Mouse (Mus musculus) cerebellum, adult (tissue): Measurements from ENCODE around the gene Gm10295.

ENCODE experiments used
- ATAC-seq: cut with Nextera tagmentation; 2 replicates; pipeline ENCODE4 v1.9.2; 2017; ENCODE audit warnings: mild to moderate bottlenecking, moderate library complexity, mixed read lengths; ENCODE audit not compliant: insufficient number of reproducible peaks, low FRiP score, low TSS enrichment

Gm10295 gene

DNA sequence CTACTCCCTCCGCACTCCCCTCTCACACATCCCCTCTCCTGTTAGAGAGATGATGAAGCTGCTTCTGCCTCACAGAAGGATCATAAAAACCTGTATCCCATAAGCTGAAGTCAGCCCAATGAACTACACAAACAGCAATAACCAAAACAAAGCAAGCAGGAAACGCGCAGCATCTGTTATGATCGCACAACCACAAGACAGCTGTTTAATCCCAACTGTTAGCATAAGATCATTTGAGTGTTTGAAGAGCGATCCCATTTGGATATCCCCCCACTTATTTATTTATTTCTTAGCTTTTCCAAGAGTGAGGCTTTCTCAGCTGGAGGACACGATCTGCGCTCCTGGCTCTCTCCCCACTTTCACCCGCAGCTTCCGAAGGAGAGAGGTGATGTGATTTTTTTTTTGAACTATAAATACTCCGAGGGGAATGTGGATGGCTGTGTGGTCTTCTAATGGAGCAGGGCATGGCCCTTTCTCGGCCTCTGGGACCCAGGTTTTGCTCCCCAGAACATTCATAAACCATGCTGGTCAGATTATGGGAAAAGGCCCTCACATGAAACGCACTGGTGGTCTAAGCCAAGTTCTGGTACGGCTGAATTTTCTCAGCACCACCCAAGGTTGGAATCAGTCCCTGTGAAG is 17.4 kb upstream of the Gm10295 start:
- no peak for ATAC-seq

DNA sequence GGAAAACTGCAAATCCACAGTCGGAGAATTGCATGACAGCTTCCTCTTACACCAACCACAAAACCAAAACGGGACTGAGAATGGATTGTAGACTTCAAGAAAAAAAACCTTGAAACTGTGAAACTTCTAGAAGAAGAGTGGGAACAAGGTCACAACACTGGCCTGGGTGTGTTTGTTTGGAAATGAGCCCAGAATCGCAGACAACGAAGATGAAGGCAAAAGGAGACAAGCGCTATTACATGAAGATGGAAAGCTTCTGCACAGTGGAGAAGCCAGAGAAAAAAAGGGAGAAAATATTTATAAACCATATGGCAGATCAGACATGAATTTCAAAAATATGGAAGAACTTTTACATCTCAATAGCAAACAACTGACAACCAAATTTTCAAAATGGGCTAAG is 4.3 kb upstream of the Gm10295 start:
- no peak for ATAC-seq

DNA sequence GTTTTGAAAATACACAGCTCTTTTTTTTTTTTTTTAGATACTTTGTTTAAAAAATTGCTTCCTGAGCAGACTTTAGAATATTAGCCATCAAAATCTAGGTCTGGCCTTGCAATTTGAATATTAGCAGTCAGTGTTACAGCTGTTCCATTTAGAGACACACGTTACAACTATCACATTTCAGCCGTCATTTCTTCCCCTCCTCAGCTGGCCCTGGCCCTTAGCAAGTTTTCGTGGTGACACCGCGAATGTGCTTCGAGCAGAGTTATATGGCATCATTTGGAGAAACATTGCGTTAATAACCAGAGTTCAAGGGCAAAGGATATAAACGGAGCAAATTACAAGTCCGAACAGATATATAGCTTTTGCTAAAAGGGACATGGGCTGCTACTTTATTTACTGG is 2.4 kb downstream of the Gm10295 start:
- ATAC-seq = no peak

DNA sequence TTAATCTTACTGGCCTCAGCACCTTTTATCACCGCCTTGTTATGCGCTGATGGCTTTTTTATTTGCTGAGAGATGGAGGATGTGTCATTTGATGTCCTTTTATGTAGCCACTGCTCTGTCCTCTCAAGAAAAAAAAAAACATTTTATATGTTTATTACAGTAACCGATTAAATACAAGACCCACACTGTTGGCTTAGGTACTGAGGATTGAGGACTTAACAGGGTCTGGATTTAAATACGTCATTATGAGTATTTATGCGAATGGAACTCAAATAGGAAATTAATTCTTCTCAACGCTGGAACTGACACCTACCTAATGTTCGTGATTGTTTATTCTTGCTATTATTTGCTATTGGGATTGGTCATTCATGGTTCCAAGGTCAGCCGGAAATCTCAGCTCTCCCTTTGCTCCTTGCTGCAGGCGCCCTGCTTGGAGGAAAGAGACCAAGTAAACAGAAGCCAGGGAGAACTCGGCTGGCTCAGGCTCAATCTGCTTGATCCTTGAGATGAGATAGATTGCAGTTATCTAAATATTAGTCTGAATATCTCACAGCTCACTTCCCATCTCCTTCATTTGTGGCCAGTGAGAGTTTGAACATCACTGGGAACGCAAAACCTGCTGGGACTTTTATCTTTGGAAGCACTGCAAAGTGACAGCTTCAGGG is 26.2 kb downstream of the Gm10295 start:
- ATAC-seq = no peak

DNA sequence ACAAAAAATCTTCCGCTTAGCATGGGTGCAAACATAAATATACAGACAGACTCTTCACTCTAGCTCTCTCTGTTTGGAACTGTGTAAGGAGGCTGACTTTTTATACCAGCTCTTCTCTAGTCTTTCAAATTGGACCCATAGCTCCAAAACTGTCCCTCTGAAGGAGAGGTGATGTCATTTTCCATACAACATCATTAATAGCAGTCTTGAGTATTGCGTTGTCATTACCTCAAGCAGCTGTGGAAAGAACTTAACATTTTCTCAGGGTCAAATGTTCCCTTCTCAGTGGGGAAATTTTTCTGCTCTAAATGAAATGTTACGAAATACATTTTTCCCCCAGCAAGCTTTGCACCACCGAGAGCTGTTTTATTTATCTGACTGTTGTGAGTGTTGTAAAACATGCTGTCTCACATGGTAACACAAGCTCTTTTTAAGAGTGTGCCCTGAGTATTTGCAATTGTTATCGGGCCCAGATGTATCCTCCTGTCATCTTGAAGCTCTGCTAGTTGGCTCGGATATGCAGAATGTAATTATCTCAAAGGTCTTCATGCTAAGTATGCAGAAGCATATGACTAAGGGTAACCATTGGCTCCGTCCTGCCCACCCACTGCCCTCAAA is 38.0 kb downstream of the Gm10295 start:
- no peak for ATAC-seq

DNA sequence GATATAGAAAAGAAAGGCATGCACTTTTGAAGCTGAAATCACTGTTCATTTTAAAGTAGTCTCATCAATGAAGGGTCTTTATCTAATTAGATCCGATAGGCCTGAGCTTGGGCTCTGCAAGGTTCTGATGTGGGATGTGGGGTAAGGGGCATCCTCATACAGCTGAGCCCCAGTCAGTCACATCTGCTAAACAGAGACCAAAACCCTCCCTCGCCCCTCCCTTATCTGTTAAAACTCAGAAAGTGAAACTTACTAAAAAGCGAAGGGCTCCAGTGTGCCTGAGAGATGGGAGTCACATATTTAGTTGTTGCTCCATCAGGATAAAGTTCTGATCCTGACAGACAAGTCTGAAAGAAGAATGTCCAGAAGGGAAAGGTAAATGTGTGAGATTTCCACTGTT is 38.9 kb downstream of the Gm10295 start:
- ATAC-seq = no peak

DNA sequence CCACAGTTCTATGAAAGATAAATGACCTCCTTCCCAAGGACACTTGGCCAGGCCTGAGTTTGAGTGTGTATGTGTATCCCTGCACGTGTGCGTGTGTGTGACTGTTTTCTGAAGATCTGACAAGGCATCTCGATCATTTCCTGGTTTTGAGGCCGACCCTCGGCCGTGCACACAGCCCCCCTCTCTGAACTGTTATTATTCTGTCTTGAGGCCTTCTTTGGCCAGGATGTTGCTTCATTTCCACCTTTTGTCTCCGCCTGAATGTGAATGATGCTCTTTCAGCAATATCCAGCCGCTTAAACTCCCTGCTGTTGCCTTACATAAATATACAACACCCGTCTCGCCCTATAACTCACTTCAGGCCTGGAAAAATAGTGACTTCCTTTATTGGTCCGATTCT is 39.9 kb downstream of the Gm10295 start:
- ATAC-seq = no peak

DNA sequence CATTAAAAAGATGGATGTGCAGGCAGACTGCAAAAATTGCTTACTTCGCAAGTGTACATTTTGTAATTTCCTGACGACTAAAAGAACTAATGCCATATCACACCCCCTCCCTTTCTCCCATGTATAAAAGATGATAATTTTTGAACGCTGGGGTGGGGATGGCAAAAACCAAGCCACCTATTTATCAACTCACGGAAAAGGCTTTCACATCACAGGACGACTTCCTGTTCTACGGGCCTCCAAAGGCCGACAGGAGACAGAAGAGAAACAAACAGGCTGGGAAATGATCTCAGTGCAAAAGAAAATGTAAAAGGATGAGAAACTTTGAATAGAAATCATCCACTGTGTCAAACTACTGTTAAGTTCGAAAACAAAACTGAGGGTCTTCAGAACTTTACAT is 43.2 kb downstream of the Gm10295 start:
- no peak for ATAC-seq

DNA sequence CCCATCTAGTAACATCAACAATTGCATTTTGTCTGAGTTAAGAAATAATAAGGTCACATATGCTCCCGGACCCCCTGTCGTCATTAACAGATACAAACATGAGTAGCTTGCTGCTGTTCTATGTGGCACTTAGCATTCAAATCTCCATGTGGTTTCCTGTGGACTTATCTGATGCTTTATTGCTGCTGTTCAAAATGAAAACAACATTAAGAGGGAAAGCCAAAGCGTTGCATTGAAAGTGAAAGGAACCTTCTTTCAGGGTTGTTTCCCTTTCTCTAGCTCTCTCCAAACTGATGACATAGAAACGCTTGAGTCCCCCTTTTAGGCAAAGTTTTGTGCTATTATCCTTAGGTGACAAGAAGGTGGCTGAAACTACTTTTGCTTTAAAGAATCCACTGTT is 48.6 kb downstream of the Gm10295 start:
- ATAC-seq = no peak
